Mouse (Mus musculus): Measurements from ENCODE around the gene Rhou. TPM values are rescaled to one million over a fixed set of nuclear protein-coding genes. Genes with fewer than 3 reads are reported as not detected.
A peak's percentile ranks its signal among the peaks of the same experiment; 100 is the strongest.

Rhou gene
- total RNA-seq, 2 experiments from 2014 or later: 45.9 to 46.2 TPM

DNA sequence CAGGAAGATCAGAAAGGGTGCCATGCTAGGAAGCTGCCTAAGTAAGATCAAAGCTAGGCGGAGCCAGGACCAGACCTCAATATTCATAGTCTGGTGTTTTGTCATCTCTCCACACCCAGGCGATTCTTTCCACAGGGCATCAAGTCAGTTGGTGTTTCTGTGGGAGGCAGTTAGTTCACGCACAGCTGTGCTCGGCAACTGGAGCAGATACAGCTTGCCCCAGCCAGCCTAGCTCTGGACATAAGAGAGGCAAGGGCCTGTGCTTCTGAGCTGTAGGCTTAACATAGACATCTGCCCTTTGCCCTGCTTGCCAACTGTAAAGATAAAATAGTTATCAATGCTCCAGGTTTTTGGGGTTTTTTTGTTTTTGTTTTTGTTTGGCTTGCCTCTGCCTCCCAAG, 21.5 kb upstream of the Rhou start:
- Histone ChIP-seq H3K4me3 (no peak overlapping the region), H3K27ac (no peak overlapping the region)
- DNase-seq (ENCODE audit: extremely low spot score in 1 of 2, low spot score in 2 of 2): no peak
- no peak for TF ChIP-seq CTCF (IDR thresholded peaks at IDR 0.05)
- intact Hi-C loops (cut with DNase I): no loop called here

DNA sequence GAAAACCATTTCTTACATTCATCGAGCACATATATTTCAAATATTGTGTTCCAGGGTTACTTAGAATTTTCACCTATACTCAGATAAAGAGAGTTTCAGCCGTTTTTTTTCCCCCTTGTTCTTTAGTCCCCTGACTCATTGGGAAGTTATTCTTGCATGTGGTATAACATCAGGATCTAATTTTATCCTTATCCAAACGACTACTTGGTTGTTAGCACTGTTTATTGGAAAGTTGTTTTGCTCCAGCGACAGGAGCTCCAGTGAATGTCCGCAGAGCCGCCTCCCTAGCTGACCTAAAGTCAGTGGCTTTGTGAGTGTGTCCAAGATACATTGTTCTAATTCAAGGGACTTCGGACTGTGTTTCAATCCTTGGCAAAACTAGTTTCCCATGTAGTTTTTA, 19.9 kb upstream of the Rhou start:
- H3K27ac ChIP-seq: no peak overlapping the region
- no peak for DNase-seq (ENCODE audit: extremely low spot score in 1 of 2, low spot score in 2 of 2)
- TF ChIP-seq CTCF (IDR thresholded peaks at IDR 0.05): no peak
- intact Hi-C loops (cut with DNase I): no loop called here
- no peak overlapping the region for H3K4me3 ChIP-seq

DNA sequence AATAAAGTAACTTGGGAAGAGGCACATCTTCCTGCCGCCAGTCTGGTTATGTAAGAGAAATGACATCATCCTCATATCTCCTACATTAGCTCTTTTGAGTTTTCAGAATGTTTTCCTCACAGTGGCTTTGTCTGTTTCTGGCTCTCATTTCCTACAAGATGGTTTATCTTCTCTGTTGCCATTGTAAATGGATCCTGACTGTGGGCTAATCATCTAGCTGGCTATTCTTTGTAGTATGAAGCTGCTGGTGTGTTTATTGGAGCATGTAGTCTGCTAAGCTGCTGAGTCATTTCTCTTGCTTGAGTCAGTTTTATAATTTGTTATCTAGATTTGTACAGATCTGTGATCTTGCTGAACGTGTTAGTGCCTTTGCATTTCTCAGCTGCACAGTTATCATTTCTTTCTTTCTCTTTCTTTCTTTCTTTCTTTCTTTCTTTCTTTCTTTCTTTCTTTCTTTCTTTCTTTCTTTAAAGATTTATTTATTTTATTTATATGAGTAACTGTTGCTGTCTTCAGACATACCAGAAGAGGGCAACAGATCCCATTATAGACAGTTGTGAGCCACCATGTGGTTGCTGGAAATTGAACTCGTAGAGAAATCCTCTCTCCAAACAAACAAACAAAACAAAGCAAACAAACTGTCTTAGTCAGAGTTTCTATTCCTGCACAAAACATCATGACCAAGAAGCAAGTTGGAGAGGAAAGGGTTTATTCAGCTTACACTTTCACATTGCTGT, 19.2 kb upstream of the Rhou start:
- peak overlapping the region; percentile 58; the same call in 1 of the 2 replicates for H3K27ac ChIP-seq
- H3K4me3 ChIP-seq: no peak overlapping the region
- intact Hi-C loops (cut with DNase I): no loop called here
- no peak for DNase-seq (ENCODE audit: extremely low spot score in 1 of 2, low spot score in 2 of 2)
- peak; percentile 29 for TF ChIP-seq CTCF (IDR thresholded peaks at IDR 0.05)

DNA sequence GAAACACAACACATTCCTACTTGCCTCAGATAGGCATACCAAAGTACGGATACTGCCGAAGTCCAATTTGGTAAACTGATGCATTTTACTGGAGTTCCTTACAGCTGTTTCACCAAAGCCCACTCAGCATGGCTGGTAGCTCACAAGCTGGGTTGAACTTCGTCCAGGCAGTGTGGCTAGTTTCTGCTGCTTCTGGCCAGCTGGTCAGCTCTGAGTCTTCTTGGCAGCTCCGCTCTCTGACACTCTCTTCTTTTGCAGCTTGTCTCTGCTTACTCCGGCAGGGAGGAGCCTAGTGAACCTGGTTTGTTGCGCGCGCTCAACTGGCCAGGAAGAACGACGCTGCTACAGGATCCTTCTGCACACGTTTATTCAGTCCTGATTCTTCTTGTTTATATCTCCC, 18.1 kb upstream of the Rhou start:
- intact Hi-C loops (cut with DNase I): no loop called here
- no peak overlapping the region for H3K4me3 ChIP-seq
- H3K27ac ChIP-seq: no peak overlapping the region
- no peak for TF ChIP-seq CTCF (IDR thresholded peaks at IDR 0.05)
- no peak for DNase-seq (ENCODE audit: extremely low spot score in 1 of 2, low spot score in 2 of 2)

DNA sequence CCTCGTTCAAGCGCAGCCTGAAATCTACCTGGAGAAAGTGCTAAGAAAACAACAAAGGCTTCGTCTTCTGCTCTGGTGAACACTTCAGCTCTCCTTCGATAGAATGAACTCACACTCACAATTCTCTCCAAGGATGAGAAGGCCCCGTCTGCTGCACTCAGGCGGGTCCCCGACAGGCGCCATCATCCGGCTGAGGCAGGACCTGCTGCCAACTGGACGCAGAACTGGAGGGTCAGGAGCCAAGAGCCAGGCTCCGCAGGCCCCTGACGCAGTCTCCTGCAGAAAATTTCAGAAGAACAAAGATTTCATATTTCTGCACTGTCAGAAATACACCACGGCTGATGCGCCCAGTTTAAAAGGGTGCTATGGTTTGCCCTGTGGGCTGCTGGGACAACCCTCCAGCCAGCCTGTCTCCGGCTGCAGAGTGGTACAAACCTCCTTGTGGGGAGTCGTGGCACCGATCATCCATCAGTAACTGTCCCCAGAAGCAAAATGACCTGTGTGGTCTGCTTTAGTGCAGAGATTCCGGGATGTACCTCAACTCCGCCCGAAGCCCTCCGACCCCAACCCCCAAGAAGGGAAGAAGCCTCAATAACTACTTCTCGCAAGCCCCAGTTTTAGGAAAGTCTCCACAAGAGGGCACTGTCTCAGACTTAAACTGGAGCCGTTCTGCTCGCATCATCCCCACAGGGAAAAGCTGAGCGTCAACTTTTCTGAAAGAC, 10.2 kb upstream of the Rhou start:
- intact Hi-C loops (cut with DNase I): loop anchor here (2.0 kb wide), 1 partner anchor 141 kb away; no protein-coding TSS in a partner anchor
- Histone ChIP-seq H3K27ac (no peak overlapping the region), H3K4me3 (no peak overlapping the region)
- peak; percentile 79 for TF ChIP-seq CTCF (IDR thresholded peaks at IDR 0.05)
- peak; percentile 47 to 66 for DNase-seq (ENCODE audit: extremely low spot score in 1 of 2, low spot score in 2 of 2)

DNA sequence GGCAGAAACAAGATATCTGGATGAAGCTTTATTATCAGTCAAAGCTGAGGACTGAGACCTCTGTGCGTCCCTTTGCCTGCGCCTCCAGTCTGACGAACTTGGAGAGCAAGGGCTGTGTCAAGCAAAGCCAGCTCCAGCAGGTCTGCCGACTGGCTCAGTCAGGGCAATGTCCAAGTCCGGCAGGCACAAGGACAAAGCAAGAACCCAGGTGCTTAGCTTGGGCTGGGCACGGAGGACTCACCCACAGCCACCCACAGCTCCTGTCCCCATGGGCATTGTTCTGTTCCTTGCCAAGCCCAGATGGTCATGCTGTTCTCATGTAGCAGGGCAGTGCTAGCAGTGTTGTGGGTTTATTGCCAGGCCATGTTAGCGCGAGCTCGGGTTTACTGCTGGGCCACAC, 8.5 kb upstream of the Rhou start:
- H3K27ac ChIP-seq: no peak overlapping the region
- H3K4me3 ChIP-seq: no peak overlapping the region
- DNase-seq (ENCODE audit: extremely low spot score in 1 of 2, low spot score in 2 of 2): no peak
- intact Hi-C loops (cut with DNase I): no loop called here
- TF ChIP-seq CTCF (IDR thresholded peaks at IDR 0.05): no peak

DNA sequence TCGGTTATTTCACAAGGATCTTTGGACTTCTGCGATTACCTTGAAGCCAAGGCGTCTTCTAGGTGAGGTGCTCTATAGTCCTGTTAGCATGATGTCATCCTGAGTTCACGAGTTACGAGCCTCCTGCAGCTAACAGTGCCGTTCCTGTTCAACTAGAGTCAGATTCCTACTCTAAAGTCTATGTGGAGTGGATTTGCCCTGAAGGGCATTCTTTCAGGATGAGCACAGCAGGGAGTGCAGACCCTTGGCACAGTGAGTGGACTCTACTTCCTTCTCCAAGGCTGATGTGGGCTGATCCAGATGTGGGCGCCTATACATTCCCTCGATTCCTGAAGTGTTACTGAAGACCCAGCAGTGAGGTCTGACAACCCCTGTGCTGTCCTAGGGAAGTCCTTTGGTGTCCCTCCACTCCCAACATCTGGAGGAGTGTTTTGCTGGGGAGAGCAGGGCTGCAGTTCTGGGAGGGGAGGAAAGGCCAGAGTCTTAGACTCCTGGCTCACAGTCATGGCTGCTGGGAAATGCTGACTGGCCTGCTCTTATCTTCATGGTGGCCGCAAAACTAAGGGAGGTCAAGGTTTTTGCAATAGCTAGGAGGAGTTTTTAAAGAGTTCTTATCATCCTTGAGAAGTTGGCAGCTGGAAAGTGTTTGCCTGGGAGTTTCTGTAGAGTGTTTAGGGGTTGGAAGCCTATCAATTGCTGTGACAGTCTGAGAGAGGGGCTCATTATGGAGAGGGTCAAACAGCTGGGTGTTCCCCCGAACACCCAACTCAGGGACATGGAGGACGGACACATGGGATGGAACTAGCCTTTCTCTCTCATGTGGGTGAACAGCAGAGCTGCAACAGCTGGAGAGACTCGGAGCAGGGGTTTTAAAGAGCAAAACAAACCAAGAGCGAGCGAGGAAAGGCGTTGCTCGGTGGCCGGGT, 5.2 kb upstream of the Rhou start:
- TF ChIP-seq CTCF (IDR thresholded peaks at IDR 0.05): no peak

DNA sequence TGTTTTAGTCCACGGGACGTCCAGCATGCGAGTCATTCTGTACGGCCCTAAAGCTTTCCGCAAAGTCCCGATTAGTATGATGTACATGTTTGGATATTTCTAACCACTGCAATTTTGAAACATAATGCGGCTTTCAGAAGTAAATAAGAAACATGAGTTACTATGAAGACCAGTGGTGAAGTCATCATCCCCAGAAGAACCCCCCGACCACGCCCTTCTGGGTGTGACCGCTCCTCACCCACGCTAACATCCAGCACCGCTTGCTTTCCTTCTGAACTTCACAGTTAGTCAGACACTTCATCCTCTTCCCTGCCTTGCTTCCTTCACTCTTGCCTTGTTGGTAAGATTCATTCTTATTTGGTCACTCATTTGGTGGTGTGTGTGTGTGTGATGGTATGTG, 4.2 kb upstream of the Rhou start:
- Histone ChIP-seq H3K4me3 (no peak overlapping the region), H3K27ac (no peak overlapping the region)
- DNase-seq (ENCODE audit: extremely low spot score in 1 of 2, low spot score in 2 of 2): no peak
- intact Hi-C loops (cut with DNase I): no loop called here
- no peak for TF ChIP-seq CTCF (IDR thresholded peaks at IDR 0.05)

More for the DNA sequence above, 5.2 kb upstream of the Rhou start:
- Histone ChIP-seq H3K27ac (no peak overlapping the region), H3K4me3 (no peak overlapping the region)
- intact Hi-C loops (cut with DNase I): no loop called here
- DNase-seq (ENCODE audit: extremely low spot score in 1 of 2, low spot score in 2 of 2): no peak

DNA sequence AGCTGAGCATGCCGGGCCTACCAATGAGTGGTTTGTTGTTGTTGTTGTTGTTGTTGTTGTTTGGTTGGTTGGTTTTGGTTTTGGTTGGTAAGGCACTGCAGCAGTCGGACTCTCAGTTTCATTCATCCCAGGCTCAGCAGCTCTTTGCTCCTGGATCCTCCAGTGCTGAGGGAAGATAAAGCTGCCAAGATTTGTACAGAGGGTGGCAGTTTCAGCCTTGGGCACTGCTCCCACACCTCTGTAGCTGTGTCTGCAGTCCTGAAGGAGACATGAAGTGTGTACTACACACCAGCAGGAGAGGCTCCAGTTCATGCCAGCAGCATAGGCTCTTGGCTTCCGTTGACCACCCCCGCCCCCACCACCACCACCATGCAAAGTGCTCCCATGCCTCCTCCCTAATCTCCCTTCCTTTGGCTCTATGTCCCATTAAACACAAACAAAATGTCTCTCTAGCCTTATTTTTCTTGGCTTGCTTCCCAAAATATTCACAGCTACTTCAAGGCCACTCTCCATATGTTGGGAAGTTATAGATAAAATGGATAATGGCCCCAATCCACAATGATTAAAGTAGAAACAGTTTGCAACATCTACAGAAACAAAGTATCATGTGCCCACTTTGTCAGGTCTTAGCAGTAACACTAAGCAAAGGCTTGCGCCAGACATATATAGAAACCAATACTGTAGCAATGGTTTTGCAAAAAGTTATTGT, 2.2 kb upstream of the Rhou start:
- TF ChIP-seq CTCF (IDR thresholded peaks at IDR 0.05): no peak
- no peak for DNase-seq (ENCODE audit: extremely low spot score in 1 of 2, low spot score in 2 of 2)
- Histone ChIP-seq H3K27ac (no peak overlapping the region), H3K4me3 (no peak overlapping the region)
- intact Hi-C loops (cut with DNase I): loop anchor here (2.0 kb wide), 1 partner anchor 117 kb away; no protein-coding TSS in a partner anchor

DNA sequence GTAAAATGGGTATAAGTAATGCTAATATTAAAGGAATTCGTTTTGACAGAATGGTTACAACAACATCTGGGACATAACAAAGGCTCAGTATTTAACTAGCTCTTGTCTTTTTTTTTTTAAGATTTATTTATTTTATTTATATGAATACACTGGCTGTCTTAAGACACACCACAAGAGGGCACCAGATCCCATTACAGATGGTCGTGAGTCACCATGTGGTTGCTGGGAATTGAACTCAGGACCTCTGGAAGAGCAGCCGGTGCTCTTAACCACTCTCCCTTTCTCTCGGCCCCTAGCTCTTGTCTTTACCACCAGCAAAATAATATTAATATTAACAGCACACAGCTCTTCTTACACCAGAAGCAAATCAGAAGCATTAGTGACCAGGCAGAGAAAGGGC, 1.1 kb upstream of the Rhou start:
- peak; percentile 59 for TF ChIP-seq CTCF (IDR thresholded peaks at IDR 0.05)
- intact Hi-C loops (cut with DNase I): loop anchor here (1.0 to 2.0 kb wide), 2 partner anchors 116 to 132 kb away; no protein-coding TSS in a partner anchor
- H3K4me3 ChIP-seq: no peak overlapping the region
- DNase-seq (ENCODE audit: extremely low spot score in 1 of 2, low spot score in 2 of 2): no peak
- no peak overlapping the region for H3K27ac ChIP-seq

DNA sequence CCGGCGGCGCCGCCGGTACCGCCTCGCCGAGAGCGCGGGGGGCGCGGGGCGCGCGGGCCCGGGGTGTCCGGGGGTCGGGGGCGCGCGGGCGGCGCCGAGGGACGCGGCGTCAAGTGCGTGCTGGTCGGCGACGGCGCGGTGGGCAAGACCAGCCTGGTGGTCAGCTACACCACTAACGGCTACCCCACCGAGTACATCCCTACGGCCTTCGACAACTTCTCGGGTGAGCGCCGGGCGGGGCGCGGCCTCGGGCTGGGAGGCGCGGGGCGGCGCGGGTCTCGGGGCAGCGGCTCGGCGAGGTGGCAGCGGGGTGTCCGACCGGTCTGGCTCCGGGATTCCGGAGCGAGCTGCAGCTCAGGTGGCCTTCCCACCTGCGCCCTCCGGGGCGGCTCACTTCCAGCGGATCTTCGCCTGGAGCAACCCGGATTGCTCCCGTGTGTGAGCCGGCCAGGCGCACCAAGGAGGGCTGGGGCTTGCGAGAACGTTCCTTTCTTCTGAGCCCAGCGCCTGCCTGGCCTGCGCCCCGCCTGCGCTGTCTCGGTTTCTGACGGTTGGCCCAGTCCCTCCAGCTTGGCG, 353 bp downstream of the Rhou start:
- H3K27ac ChIP-seq: peak overlapping the region; percentile 90
- intact Hi-C loops (cut with DNase I): loop anchor here (1.0 to 2.0 kb wide), 3 partner anchors 75 to 130 kb away; no protein-coding TSS in a partner anchor
- DNase-seq (ENCODE audit: extremely low spot score in 1 of 2, low spot score in 2 of 2): peak; percentile 45 to 56
- no peak for TF ChIP-seq CTCF (IDR thresholded peaks at IDR 0.05)
- peak overlapping the region; percentile 57 for H3K4me3 ChIP-seq
